Mouse (Mus musculus) limb, embryonic 14.5 days (tissue): ENCODE measurements around the gene Bckdhb. TPM values are rescaled to one million over a fixed set of nuclear protein-coding genes. Genes with fewer than 3 reads are reported as not detected.
A peak's percentile ranks its signal among the peaks of the same experiment; 100 is the strongest.

Experiments used
- ATAC-seq: fragments of 200-750 bp; cut with Nextera tagmentation; 2 replicates; pipeline ENCODE4 v1.8.0; 2017; ENCODE audit warnings: low read depth, moderate number of reproducible peaks, moderate TSS enrichment; ENCODE audit not compliant: low FRiP score
- DNase-seq: peaks from one replicate; pipeline ENCODE4 v3.0.0-alpha.2; 2015; ENCODE audit warnings: low spot score
- H3K27ac ChIP-seq: fragments of 300-500 bp; sonication (generic); replicated peaks from 2 replicates; pipeline ENCODE4 v1.5.1; 2014; ENCODE audit warnings: low read depth, mild to moderate bottlenecking, low read length, moderate library complexity, mixed read lengths
- H3K27me3 ChIP-seq: fragments of 300-500 bp; sonication (generic); 2 replicates; pipeline ENCODE4 v1.6.1; 2014; ENCODE audit warnings: low read length, mixed read lengths; ENCODE audit not compliant: control insufficient read depth, insufficient read depth
- H3K36me3 ChIP-seq: fragments of 300-500 bp; sonication (generic); 2 replicates; pipeline ENCODE4 v1.6.1; 2014; ENCODE audit warnings: mild to moderate bottlenecking, low read length, moderate library complexity, mixed read lengths; ENCODE audit not compliant: control insufficient read depth, insufficient read depth
- H3K4me1 ChIP-seq: fragments of 300-500 bp; sonication (generic); 2 replicates; pipeline ENCODE4 v1.6.1; 2014; ENCODE audit warnings: antibody characterized with exemption, low read length, mixed read lengths; ENCODE audit not compliant: control insufficient read depth, insufficient read depth
- H3K4me2 ChIP-seq: fragments of 300-500 bp; sonication (generic); replicated peaks from 2 replicates; pipeline ENCODE4 v1.6.1; 2014; ENCODE audit warnings: low read depth, mild to moderate bottlenecking, low read length, moderate library complexity; ENCODE audit not compliant: severe bottlenecking
- H3K4me3 ChIP-seq: fragments of 300-500 bp; sonication (generic); replicated peaks from 2 replicates; pipeline ENCODE4 v1.5.1; 2014; ENCODE audit warnings: low read length
- H3K9ac ChIP-seq: fragments of 300-500 bp; sonication (generic); 2 replicates; pipeline ENCODE4 v1.6.1; 2014; ENCODE audit warnings: mild to moderate bottlenecking, low read depth, low read length, moderate library complexity; ENCODE audit not compliant: severe bottlenecking
- H3K9me3 ChIP-seq: fragments of 300-500 bp; sonication (generic); 2 replicates; pipeline ENCODE4 v1.6.1; 2016; ENCODE audit warnings: low read length; ENCODE audit not compliant: control insufficient read depth
- POLR2A ChIP-seq: fragments of 200-500 bp; IDR thresholded peaks from 2 replicates; pipeline ENCODE4 v1.8.0; 2012; ENCODE audit warnings: inconsistent platforms, mild to moderate bottlenecking, moderate library complexity, borderline replicate concordance; ENCODE audit not compliant: insufficient read depth, insufficient read length; ENCODE audit errors: extremely low read depth
- WGBS: fragments of 180-500 bp; shearing (Covaris S2); extraction: QIAGEN DNeasy Blood & Tissue Kit; methylation state at CpG from one replicate; pipeline ENCODE4 v1.1.7; 2014; 5-methylcytosine and 5-hydroxymethylcytosine counted together
- polyA plus RNA-seq, 2 experiments: library from polyadenylated mRNA; depleted of rRNA in 1 of 2; stranded (reverse) in 1 of 2; unstranded in 1 of 2; fragments of >200 nt; fragmentation: Nextera tagmentation in 1 of 2; extraction: Ambion mirVana in 1 of 2; gene quantifications; 2 replicates each; pipeline versions ENCODE4 v1.2.1 to v1.2.3; 2012 to 2014

The Bckdhb gene
- polyA plus RNA-seq, 2 experiments, result 47.4 to 51.1 TPM

DNA sequence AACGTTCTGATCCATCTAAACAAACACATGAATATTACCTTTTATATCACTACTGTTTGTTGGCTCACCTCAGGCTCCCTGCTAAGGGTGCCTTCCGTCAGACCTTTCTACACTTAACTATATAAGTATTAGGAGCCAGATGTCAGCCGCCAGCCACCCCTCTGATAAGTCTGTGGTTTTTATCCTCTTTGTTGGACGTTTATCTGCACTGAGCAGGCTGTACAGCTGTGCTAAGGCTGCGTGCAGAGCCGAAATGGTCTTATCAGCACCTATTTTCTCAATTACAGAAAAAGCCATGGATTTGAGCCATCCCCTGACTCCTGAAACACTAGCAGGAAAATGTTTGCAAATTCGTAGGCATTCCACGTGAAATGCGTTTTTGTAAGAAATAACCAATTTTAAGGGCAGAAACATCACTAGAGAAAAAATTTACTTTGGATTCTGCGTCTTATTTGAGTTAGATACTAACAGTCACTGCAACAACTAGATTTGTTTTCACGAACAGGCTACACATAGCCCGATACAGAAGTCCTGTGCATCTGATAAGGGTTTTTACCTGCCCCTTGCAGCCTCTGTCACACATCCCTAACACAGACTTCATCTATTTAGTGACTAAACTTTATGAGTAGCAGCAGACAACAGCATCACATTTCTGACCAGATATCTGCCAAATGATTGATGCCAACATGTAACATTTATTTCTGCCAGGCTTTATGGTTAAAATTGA lies 188.1 kb downstream of the Bckdhb start:
- TF ChIP-seq POLR2A, result no peak
- no peaks in the 10 kb centered on the region for H3K27me3 ChIP-seq
- no peak overlapping the region for H3K9ac ChIP-seq
- no peaks in the 10 kb centered on the region for H3K36me3 ChIP-seq
- H3K4me2 ChIP-seq, result peak overlapping the region; percentile 18; the same call in 1 of the 2 replicates
- peak overlapping the region; percentile 1; the same call in 1 of the 2 replicates for H3K4me3 ChIP-seq
- ATAC-seq (no peak), DNase-seq (no peak)
- H3K9me3 ChIP-seq, result no peaks in the 10 kb centered on the region
- no peak overlapping the region for H3K27ac ChIP-seq
- 64% methylated on average over 12 of the region's 12 CpGs for WGBS
- peaks cover 27% of the 10 kb centered on the region for H3K4me1 ChIP-seq

DNA sequence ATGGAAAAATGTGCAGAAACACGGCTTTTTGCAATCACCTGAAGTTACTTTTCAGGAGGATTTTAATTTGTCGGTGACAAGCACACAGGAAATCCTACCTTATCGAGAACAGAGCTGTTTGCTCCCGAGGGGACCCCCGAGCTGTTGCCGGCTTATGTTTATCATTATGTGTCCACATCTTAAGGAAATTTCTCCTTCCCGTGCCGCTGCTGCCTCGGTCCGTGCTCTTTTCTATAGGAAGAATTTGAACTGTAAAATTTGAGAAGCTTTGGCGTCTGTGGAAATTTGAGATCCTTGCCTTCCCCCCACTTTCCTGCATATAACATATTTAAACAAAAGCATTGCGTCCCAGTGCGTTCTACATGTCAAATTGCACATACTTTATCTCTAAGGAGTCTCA lies 189.3 kb downstream of the Bckdhb start:
- peak overlapping the region; percentile 52 for H3K9ac ChIP-seq

DNA sequence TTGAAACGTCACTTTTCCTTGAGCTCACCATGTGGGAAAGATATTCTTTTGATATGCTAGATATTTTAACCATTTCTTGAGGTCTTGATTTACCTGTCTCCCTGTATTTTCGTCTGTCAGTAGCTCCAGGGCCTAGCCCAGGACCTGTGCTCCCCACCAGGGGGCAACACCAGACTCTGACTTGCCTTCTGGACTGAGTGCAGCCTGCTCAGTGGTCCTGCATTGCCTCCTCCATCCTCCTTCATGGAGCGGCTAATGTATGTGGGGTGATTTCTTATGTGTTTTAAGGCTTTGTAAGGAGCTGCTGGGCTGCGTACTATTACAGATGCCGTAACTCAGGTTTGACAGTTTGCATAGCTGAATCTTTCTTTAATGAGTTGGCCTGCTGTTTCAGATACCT lies 192.4 kb downstream of the Bckdhb start:
- H3K27ac ChIP-seq, result no peak overlapping the region
- TF ChIP-seq POLR2A, result no peak
- ATAC-seq, result no peak; the same call in 1 of the 2 replicates
- no peak overlapping the region for H3K4me2 ChIP-seq
- H3K9ac ChIP-seq, result no peak overlapping the region
- peaks cover 5% of the 10 kb centered on the region for H3K4me1 ChIP-seq
- WGBS, result 65% methylated on average over 5 of the region's 5 CpGs
- no peaks in the 10 kb centered on the region for H3K27me3 ChIP-seq
- H3K4me3 ChIP-seq, result no peak overlapping the region
- no peaks in the 10 kb centered on the region for H3K9me3 ChIP-seq
- no peak for DNase-seq
- no peaks in the 10 kb centered on the region for H3K36me3 ChIP-seq

More for the DNA sequence above, 189.3 kb downstream of the Bckdhb start:
- Histone ChIP-seq H3K4me3 (peak overlapping the region; percentile 40), H3K4me1 (peaks cover 24% of the 10 kb centered on the region), H3K9me3 (no peaks in the 10 kb centered on the region), H3K27me3 (no peaks in the 10 kb centered on the region), H3K36me3 (no peaks in the 10 kb centered on the region), H3K27ac (peak overlapping the region; percentile 64), H3K4me2 (peak overlapping the region; percentile 68)
- DNase-seq, result peak; percentile 54
- no peak for TF ChIP-seq POLR2A
- no peak for ATAC-seq
- WGBS, result 22% methylated on average over 13 of the region's 13 CpGs

DNA sequence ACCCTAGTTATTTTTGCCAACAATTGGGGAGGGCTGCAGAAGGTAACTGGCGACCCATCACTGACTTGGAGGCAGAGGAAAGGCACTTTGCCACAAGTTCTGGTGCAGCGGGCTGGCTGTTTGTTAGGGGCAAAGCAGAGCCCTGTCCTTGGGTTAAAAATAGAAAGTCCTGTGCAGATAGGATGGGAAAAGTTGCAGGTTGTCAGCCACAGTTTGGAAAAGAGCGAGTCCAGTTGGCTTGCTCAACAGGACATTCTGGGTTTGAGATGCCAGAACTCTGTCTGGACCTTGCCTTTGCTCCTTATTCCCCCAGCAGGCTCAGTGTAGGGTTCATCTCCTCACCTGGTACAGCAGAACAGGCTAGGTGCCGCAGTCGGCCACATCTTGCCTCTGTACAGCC lies 200.1 kb downstream of the Bckdhb start:
- WGBS, result 91% methylated on average over 5 of the region's 5 CpGs
- no peak for TF ChIP-seq POLR2A
- no peak for ATAC-seq
- Histone ChIP-seq H3K27me3 (no peaks in the 10 kb centered on the region), H3K27ac (no peak overlapping the region), H3K4me2 (no peak overlapping the region), H3K9ac (no peak overlapping the region), H3K4me1 (peaks cover 3% of the 10 kb centered on the region; the same call in 1 of the 2 replicates), H3K9me3 (no peaks in the 10 kb centered on the region), H3K4me3 (no peak overlapping the region), H3K36me3 (no peaks in the 10 kb centered on the region)
- no peak for DNase-seq

DNA sequence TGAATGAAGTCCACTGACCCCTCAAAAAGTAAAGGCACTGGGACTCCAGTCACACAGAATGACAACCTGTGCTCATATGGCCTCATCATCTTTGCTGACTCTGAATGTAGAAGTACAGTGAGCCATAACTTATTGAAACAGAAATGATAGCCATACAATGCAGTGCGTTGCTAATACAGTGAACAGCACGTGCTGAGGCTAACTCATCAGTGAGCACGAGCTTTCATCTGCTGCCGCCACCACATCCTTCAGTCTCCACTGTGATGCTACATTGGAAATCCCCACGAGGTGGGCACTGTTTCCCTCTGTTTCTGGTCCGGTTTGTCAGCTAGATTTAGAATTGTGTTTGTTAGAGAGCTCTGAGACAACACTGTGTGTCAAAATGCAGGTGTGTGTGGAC lies 205.4 kb downstream of the Bckdhb start:
- TF ChIP-seq POLR2A, result no peak
- H3K36me3 ChIP-seq, result no peaks in the 10 kb centered on the region
- no peaks in the 10 kb centered on the region for H3K9me3 ChIP-seq
- no peak overlapping the region for H3K27ac ChIP-seq
- no peak overlapping the region for H3K9ac ChIP-seq
- ATAC-seq, result no peak
- H3K27me3 ChIP-seq, result no peaks in the 10 kb centered on the region
- no peak overlapping the region for H3K4me3 ChIP-seq
- no peak for DNase-seq
- WGBS, result 93% methylated on average over 6 of the region's 6 CpGs
- no peak overlapping the region for H3K4me2 ChIP-seq
- H3K4me1 ChIP-seq, result peaks cover 3% of the 10 kb centered on the region; the same call in 1 of the 2 replicates
